Mouse (Mus musculus) stomach, postnatal 0 days (tissue): Measurements from ENCODE around the gene Stxbp3.

ENCODE experiments used
- CTCF ChIP-seq: IDR thresholded peaks from 2 replicates; pipeline ENCODE4 v1.5.1; 2016; ENCODE audit warnings: antibody characterized with exemption, low read depth, mild to moderate bottlenecking, moderate library complexity
- EP300 ChIP-seq: optimal IDR thresholded peaks from 2 replicates; pipeline ENCODE3; 2016; ENCODE audit warnings: antibody characterized with exemption

DNA sequence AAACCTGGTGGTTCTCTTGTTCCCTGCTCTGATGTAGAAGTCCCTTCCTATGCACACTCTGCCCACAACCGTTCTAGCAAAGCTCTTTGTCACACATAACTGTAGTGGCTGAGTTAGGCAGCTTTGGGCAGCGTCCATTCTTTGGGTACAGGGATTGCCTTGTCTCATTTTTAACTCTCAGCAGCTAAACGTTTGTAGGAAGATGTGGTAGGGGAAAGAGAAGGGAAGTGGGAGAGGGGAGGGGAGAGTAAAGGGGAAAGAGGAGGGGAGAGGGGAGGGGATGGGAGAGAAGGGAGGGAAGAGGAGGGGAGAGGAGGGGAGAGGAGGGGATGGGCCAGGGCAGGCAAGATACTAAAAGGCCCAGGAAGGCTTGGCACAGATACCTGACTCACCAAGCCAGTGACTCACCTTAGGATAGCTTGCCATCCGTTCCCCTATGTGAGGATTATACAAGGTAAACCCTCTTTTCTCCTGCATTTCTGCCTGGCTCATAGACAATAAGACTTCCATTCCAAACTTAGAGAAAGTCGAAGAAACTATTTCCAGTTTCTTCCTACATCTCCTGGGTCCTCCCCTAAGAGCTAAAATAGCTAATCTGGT lies 39.6 kb upstream of the Stxbp3 start:
- TF ChIP-seq CTCF (no peak), EP300 (no peak)
